Mouse (Mus musculus) midbrain, postnatal 0 days (tissue): ENCODE measurements at regions not wholly inside any gene's neighbourhood (a gene's known extent, or its start where the extent isn't known, plus 50 kb on each side); places are given as distances from the start of the nearest gene placed in this dataset.

Experiments used
- ATAC-seq: fragments of 200-750 bp; cut with Nextera tagmentation; 2 replicates; pipeline ENCODE4 v1.8.0; 2017; ENCODE audit warnings: moderate number of reproducible peaks, mild to moderate bottlenecking, moderate TSS enrichment, moderate library complexity; ENCODE audit not compliant: low FRiP score
- DNase-seq: peaks from one replicate; pipeline ENCODE4 v3.0.0-alpha.2; 2015; ENCODE audit warnings: low spot score
- H3K27ac ChIP-seq: fragments of 300-500 bp; sonication (generic); 2 replicates; pipeline ENCODE4 v1.5.1; 2014; ENCODE audit warnings: low read depth, mild to moderate bottlenecking, low read length, mixed read lengths
- H3K27me3 ChIP-seq: fragments of 300-500 bp; sonication (generic); 2 replicates; pipeline ENCODE4 v1.6.1; 2014; ENCODE audit warnings: low read length, control low read depth, mixed read lengths; ENCODE audit not compliant: insufficient read depth
- H3K36me3 ChIP-seq: fragments of 300-500 bp; sonication (generic); 2 replicates; pipeline ENCODE4 v1.6.1; 2014; ENCODE audit warnings: low read length, control low read depth, mixed read lengths; ENCODE audit not compliant: insufficient read depth
- H3K4me1 ChIP-seq: fragments of 300-500 bp; sonication (generic); 2 replicates; pipeline ENCODE4 v1.6.1; 2014; ENCODE audit warnings: mild to moderate bottlenecking, control low read depth, antibody characterized with exemption, low read length, mixed read lengths; ENCODE audit not compliant: insufficient read depth
- H3K4me2 ChIP-seq: fragments of 300-500 bp; sonication (generic); 2 replicates; pipeline ENCODE4 v1.6.1; 2014; ENCODE audit warnings: low read depth, mild to moderate bottlenecking, low read length, mixed read lengths; ENCODE audit not compliant: poor library complexity, severe bottlenecking
- H3K4me3 ChIP-seq: fragments of 300-500 bp; sonication (generic); 2 replicates; pipeline ENCODE4 v1.5.1; 2014; ENCODE audit warnings: low read depth, mild to moderate bottlenecking, low read length, moderate library complexity
- H3K9ac ChIP-seq: fragments of 300-500 bp; sonication (generic); replicated peaks from 2 replicates; pipeline ENCODE4 v1.6.1; 2014; ENCODE audit warnings: mild to moderate bottlenecking, low read length, moderate library complexity, mixed read lengths; ENCODE audit not compliant: poor library complexity, severe bottlenecking
- H3K9me3 ChIP-seq: fragments of 300-500 bp; sonication (generic); 2 replicates; pipeline ENCODE4 v1.6.1; 2016; ENCODE audit warnings: low read length, control low read depth
- CTCF ChIP-seq: IDR thresholded peaks from 2 replicates; pipeline ENCODE4 v1.5.1; 2016; ENCODE audit warnings: antibody characterized with exemption, mild to moderate bottlenecking
- WGBS: fragments of 180-500 bp; shearing (Covaris S2); extraction: QIAGEN DNeasy Blood & Tissue Kit; methylation state at CpG from one replicate; pipeline ENCODE4 v1.1.7; 2014; 5-methylcytosine and 5-hydroxymethylcytosine counted together

- Histone ChIP-seq H3K27ac (no peak overlapping the region), H3K9ac (no peak overlapping the region), H3K27me3 (no peaks in the 10 kb centered on the region), H3K4me3 (no peak overlapping the region), H3K4me1 (no peaks in the 10 kb centered on the region), H3K4me2 (peak overlapping the region; percentile 38; the same call in 1 of the 2 replicates), H3K9me3 (no peaks in the 10 kb centered on the region), H3K36me3 (no peaks in the 10 kb centered on the region)
- ATAC-seq (no peak), DNase-seq (no peak)
- TF ChIP-seq CTCF, result no peak
- 49% methylated on average over 6 of the region's 6 CpGs for WGBS
Observed at GRCm38 (mm10) chr13:115911524-115912459, 397.7 kb downstream of the Isl1 start.

GRCm38 (mm10) chr13:115910866-115911449 lies 398.5 kb downstream of the Isl1 start:
- H3K4me3 ChIP-seq, result peak overlapping the region; percentile 18; the same call in 1 of the 2 replicates

GRCm38 (mm10) chr13:115880616-115881015 lies 428.9 kb downstream of the Isl1 start:
- Histone ChIP-seq H3K27me3 (no peaks in the 10 kb centered on the region), H3K4me3 (no peak overlapping the region), H3K36me3 (no peaks in the 10 kb centered on the region), H3K4me1 (no peaks in the 10 kb centered on the region), H3K9ac (no peak overlapping the region), H3K4me2 (no peak overlapping the region), H3K9me3 (no peaks in the 10 kb centered on the region), H3K27ac (no peak overlapping the region)
- WGBS, result 81% methylated on average over 1 of the region's 1 CpGs
- DNase-seq (no peak), ATAC-seq (no peak)
- TF ChIP-seq CTCF, result no peak

More at GRCm38 (mm10) chr13:115910866-115911449, 398.5 kb downstream of the Isl1 start:
- no peak overlapping the region for H3K27ac ChIP-seq
- WGBS, result 16% methylated on average over 8 of the region's 8 CpGs
- DNase-seq (peak; percentile 9), ATAC-seq (peak; percentile 23; the same call in 1 of the 2 replicates)
- no peaks in the 10 kb centered on the region for H3K9me3 ChIP-seq
- no peaks in the 10 kb centered on the region for H3K27me3 ChIP-seq
- H3K4me2 ChIP-seq, result peak overlapping the region; percentile 38
- H3K9ac ChIP-seq, result no peak overlapping the region
- no peaks in the 10 kb centered on the region for H3K36me3 ChIP-seq
- TF ChIP-seq CTCF, result no peak
- H3K4me1 ChIP-seq, result no peaks in the 10 kb centered on the region

GRCm38 (mm10) chr13:115860480-115860879 lies 449.0 kb downstream of the Isl1 start:
- Histone ChIP-seq H3K4me2 (no peak overlapping the region), H3K9me3 (no peaks in the 10 kb centered on the region), H3K27ac (no peak overlapping the region), H3K27me3 (no peaks in the 10 kb centered on the region), H3K36me3 (no peaks in the 10 kb centered on the region), H3K4me1 (no peaks in the 10 kb centered on the region), H3K9ac (no peak overlapping the region), H3K4me3 (no peak overlapping the region)
- 61% methylated on average over 3 of the region's 3 CpGs for WGBS
- ATAC-seq (no peak), DNase-seq (no peak)
- no peak for TF ChIP-seq CTCF

- H3K27ac ChIP-seq, result no peak overlapping the region
- no peak for TF ChIP-seq CTCF
- 80% methylated on average over 4 of the region's 4 CpGs for WGBS
- no peaks in the 10 kb centered on the region for H3K27me3 ChIP-seq
- ATAC-seq, result no peak
- no peak overlapping the region for H3K4me3 ChIP-seq
- H3K9me3 ChIP-seq, result no peaks in the 10 kb centered on the region
- H3K36me3 ChIP-seq, result no peaks in the 10 kb centered on the region
- no peak overlapping the region for H3K9ac ChIP-seq
- no peak for DNase-seq
- no peaks in the 10 kb centered on the region for H3K4me1 ChIP-seq
- no peak overlapping the region for H3K4me2 ChIP-seq
Observed at GRCm38 (mm10) chr13:115856632-115857031, 452.9 kb downstream of the Isl1 start.
